In the genomic region with DNA sequence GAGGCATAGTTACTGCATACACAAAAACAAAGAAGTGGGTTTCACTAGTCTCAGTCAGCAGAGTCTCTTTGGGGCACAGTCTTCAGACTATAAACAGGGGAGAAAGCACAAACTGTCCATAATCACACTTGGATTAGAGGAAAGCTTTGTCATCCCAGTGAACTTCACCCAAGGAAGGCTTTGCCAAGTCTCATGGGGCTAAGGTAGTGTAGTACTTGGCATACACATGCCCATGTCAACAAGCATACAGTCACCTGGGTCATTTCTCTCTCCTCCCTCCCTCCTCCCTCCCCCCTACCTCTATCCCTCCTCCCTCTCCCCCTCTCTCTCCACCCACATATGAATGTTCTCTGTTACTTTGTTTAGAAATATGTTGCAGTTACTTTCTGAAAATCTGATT, we compare ENCODE assay signal across 17 mouse cellular contexts.
"Had no signal": no experiment of that assay in that cellular context is flagged by ENCODE, and none has a peak within 500 bp of the region (broad histone marks: within the 10 kb centered on the region; RNA-seq: fewer than 3 reads in every experiment).

No protein-coding gene starts in this region.

- ATAC-seq: intestine, postnatal 0 days; midbrain, embryonic 13.5 days; midbrain, embryonic 16.5 days had no signal

- H3K4me3 ChIP-seq: limb, embryonic 12.5 days; limb, embryonic 15.5 days; liver, embryonic 13.5 days; midbrain, embryonic 10.5 days; midbrain, embryonic 13.5 days; myocyte; neural tube, embryonic 13.5 days had no signal

- H3K9me3 ChIP-seq: limb, embryonic 15.5 days; liver, embryonic 13.5 days; midbrain, embryonic 10.5 days; midbrain, embryonic 13.5 days; neural tube, embryonic 13.5 days had no signal

- DNase-seq: left cerebral cortex, postnatal 4 days; liver, embryonic 13.5 days; lung, adult 2 months; lung, postnatal 14 days; lung, postnatal 4 days; retina, postnatal 1 day; right cerebral cortex, postnatal 25 days; thymus, adult 18-20 months; thymus, postnatal 36 days had no signal

- H3K27me3 ChIP-seq: limb, embryonic 12.5 days; limb, embryonic 15.5 days; liver, embryonic 13.5 days; midbrain, embryonic 13.5 days; neural tube, embryonic 13.5 days had no signal

- H3K4me1 ChIP-seq: limb, embryonic 12.5 days; limb, embryonic 15.5 days; liver, embryonic 13.5 days; midbrain, embryonic 10.5 days; midbrain, embryonic 13.5 days; neural tube, embryonic 13.5 days had no signal
